Mouse (Mus musculus): ENCODE measurements at regions not wholly inside any gene's neighbourhood (a gene's known extent, or its start where the extent isn't known, plus 50 kb on each side); places are given as distances from the start of the nearest gene placed in this dataset.

GRCm38 (mm10) chr6:111866101-111866598 lies 407.4 kb upstream of the Lmcd1 start:
- TF ChIP-seq CTCF (IDR thresholded peaks at IDR 0.05; ENCODE audit: extremely low read depth, insufficient read depth, low read length): no peak
- no peak for TF ChIP-seq POLR2A (IDR thresholded peaks at IDR 0.05; ENCODE audit: extremely low read depth, insufficient read depth, low read length)
